Mouse (Mus musculus) hematopoietic stem cell, adult 5-6 weeks (primary cell): ENCODE measurements around the gene Vmn1r230. TPM values are rescaled to one million over a fixed set of nuclear protein-coding genes. Genes with fewer than 3 reads are reported as not detected.

Experiments used
- ATAC-seq, 2 experiments: fragments of 125-278 bp in 1 of 2; replicated peaks in 1 of 2; 2 replicates each; pipeline ENCODE4 v1.8.0; 2016 to 2017; ENCODE audit warnings: inconsistent platforms in 2 of 2, mild to moderate bottlenecking in 2 of 2, moderate number of reproducible peaks in 2 of 2, low read depth in 1 of 2, moderate TSS enrichment in 1 of 2; ENCODE audit not compliant: low FRiP score in 2 of 2, poor library complexity in 2 of 2, severe bottlenecking in 2 of 2, insufficient read depth in 1 of 2, low TSS enrichment in 1 of 2
- total RNA-seq: library from RNA; stranded (forward); fragments of 172-1452, 232-1000 nt; gene quantifications from 2 replicates; pipeline ENCODE4 v1.2.3, GENCODE M21; 2017

Vmn1r230 gene
- total RNA-seq = not detected in 2 replicates

DNA sequence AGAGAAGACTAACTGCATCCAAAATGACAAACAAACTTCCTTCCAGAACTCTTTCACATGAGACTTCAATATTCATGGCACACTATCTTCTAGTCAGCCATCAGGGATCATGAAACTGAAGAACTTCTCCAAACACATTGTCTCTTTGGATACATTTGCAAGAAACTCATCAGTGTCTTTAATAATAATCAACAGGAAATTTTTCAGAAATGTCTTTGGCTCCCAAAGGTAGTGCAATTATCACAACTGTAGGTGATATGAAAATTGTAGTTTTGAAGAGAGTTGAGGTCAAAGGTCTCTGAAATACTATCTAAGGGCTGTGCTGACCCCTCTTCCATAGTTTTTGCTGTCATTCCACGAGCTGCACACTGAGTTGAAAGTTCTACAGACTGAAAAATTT, at the start of gene Vmn1r230:
Gene Vmn1r230, plus strand, starts transcription at position 301 of the 400 bp plus-strand sequence.
- ATAC-seq = no peak

DNA sequence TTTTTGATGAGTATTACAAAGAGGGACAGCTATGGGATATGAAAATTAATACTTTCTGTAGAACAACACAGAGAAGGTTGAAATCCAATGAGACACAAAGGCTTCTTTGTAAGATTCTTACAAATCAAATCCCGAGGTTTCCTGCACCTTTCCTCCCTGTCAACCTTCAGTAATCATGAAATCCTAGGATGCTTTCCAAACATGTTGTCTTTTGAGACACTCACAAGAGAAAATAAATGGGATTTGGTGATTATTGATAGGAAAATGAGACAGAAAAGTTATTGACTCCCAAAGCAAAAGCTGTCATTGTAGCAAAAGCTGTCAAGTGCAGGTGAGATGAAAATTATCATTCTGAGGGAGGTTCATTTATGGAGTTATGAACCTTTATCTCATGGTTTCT, 29.0 kb upstream of the Vmn1r230 start, which contains the start of gene Vmn1r229:
Gene Vmn1r229, plus strand, starts transcription at position 301 of the 400 bp plus-strand sequence.
- ATAC-seq = no peak

Other genes with a start within 250 kb of the Vmn1r230 start
- gene Vmn2r110, start 244.0 kb upstream of the Vmn1r230 start, total RNA-seq = not detected in 2 replicates
- gene Fpr-rs3, start 215.6 kb upstream of the Vmn1r230 start, total RNA-seq = not detected in 2 replicates
- not detected in 2 replicates for gene Vmn1r226, start 157.6 kb upstream of the Vmn1r230 start, total RNA-seq
- gene Vmn1r227, start 110.6 kb upstream of the Vmn1r230 start, total RNA-seq = not detected in 2 replicates
- gene Vmn1r228, start 54.3 kb upstream of the Vmn1r230 start, total RNA-seq = not detected in 2 replicates
- not detected in 2 replicates for gene Vmn1r229, start 28.9 kb upstream of the Vmn1r230 start, total RNA-seq
- gene Vmn1r231, start 64.6 kb downstream of the Vmn1r230 start, total RNA-seq = not detected in 2 replicates
- gene Vmn1r232, start 79.3 kb downstream of the Vmn1r230 start, total RNA-seq = not detected in 2 replicates
- 116 and 174 TPM in 2 replicates for gene Ppp2r1a, start 104.9 kb downstream of the Vmn1r230 start, total RNA-seq
- not detected in 2 replicates for gene Vmn1r233, start 156.0 kb downstream of the Vmn1r230 start, total RNA-seq
- gene Zfp160, start 168.5 kb downstream of the Vmn1r230 start, total RNA-seq = 14.4 and 34.7 TPM in 2 replicates